Mouse (Mus musculus) 416B (cell line): ENCODE results near the gene Tnk2.
"Not testable (repeated sequence)": the region's sequence is repeated elsewhere in the genome, so short reads cannot be mapped to it uniquely, and the experiment has no call there.

Experiments used
- DNase-seq: peaks from one replicate; pipeline ENCODE4 v3.0.0; 2011; ENCODE audit warnings: low read depth

Gene Tnk2

GRCm38 (mm10) chr16:32636331-32636730, 7.3 kb upstream of the Tnk2 start:
- DNase-seq, result peak; percentile 46

- DNase-seq, result no peak
Measured at GRCm38 (mm10) chr16:32636871-32637521, 6.7 kb upstream of the Tnk2 start.

- DNase-seq, result peak; percentile 91
Measured at GRCm38 (mm10) chr16:32638476-32638875, 5.2 kb upstream of the Tnk2 start.

- DNase-seq, result no peak
Measured at GRCm38 (mm10) chr16:32640096-32640495, 3.6 kb upstream of the Tnk2 start.

GRCm38 (mm10) chr16:32640683-32641082, 3.0 kb upstream of the Tnk2 start:
- not testable (repeated sequence) for DNase-seq

GRCm38 (mm10) chr16:32641440-32642219, 2.0 kb upstream of the Tnk2 start:
- DNase-seq, result no peak

- no peak for DNase-seq
Measured at GRCm38 (mm10) chr16:32642280-32642679, 1.4 kb upstream of the Tnk2 start.

GRCm38 (mm10) chr16:32644069-32644800, 561 bp downstream of the Tnk2 start:
- no peak for DNase-seq

GRCm38 (mm10) chr16:32644801-32645170, 1.1 kb downstream of the Tnk2 start:
- DNase-seq, result no peak

- DNase-seq, result peak; percentile 81
Measured at GRCm38 (mm10) chr16:32645361-32645914, 1.8 kb downstream of the Tnk2 start.

- no peak for DNase-seq
Measured at GRCm38 (mm10) chr16:32646014-32646413, 2.3 kb downstream of the Tnk2 start.

- peak; percentile 68 for DNase-seq
Measured at GRCm38 (mm10) chr16:32647712-32648111, 4.0 kb downstream of the Tnk2 start.

GRCm38 (mm10) chr16:32650461-32650860, 6.8 kb downstream of the Tnk2 start:
- peak; percentile 55 for DNase-seq

- peak; percentile 97 for DNase-seq
Measured at GRCm38 (mm10) chr16:32650974-32651618, 7.4 kb downstream of the Tnk2 start.

- DNase-seq, result no peak
Measured at GRCm38 (mm10) chr16:32654071-32654733, 10.5 kb downstream of the Tnk2 start.

GRCm38 (mm10) chr16:32655534-32655933, 11.9 kb downstream of the Tnk2 start:
- no peak for DNase-seq

GRCm38 (mm10) chr16:32656321-32656720, 12.6 kb downstream of the Tnk2 start:
- peak; percentile 60 for DNase-seq

GRCm38 (mm10) chr16:32656794-32657193, 13.1 kb downstream of the Tnk2 start:
- peak; percentile 78 for DNase-seq

GRCm38 (mm10) chr16:32657498-32658250, 14.0 kb downstream of the Tnk2 start:
- peak; percentile 44 for DNase-seq

GRCm38 (mm10) chr16:32658743-32659171, 15.1 kb downstream of the Tnk2 start:
- no peak for DNase-seq

- peak; percentile 49 for DNase-seq
Measured at GRCm38 (mm10) chr16:32659385-32659784, 15.7 kb downstream of the Tnk2 start.
